Mouse (Mus musculus) layer of hippocampus, adult 2 months (tissue): Measurements from ENCODE around the gene Ndufb6. TPM values are rescaled to one million over a fixed set of nuclear protein-coding genes. Genes with fewer than 3 reads are reported as not detected.

Experiments
- DNase-seq, 2 experiments: peaks; one replicate each; pipeline ENCODE4 v3.0.0; 2022; ENCODE audit warnings: low spot score in 2 of 2
- H3K27ac ChIP-seq: fragments of 200-600 bp; 2 replicates; pipeline ENCODE4 v1.8.1; 2022
- H3K4me3 ChIP-seq: fragments of 200-600 bp; 2 replicates; pipeline ENCODE4 v1.8.1; 2022; ENCODE audit warnings: mild to moderate bottlenecking
- CTCF ChIP-seq: fragments of 200-600 bp; conservative IDR thresholded peaks from 2 replicates; pipeline ENCODE4 v1.8.1; 2022; ENCODE audit warnings: antibody characterized with exemption, mild to moderate bottlenecking, moderate library complexity
- total RNA-seq, 2 experiments: library from RNA; stranded (reverse); gene quantifications; 2 replicates each; pipeline ENCODE4 v1.2.3; 2021

The Ndufb6 gene
- total RNA-seq, 2 experiments from 2014 or later, result 164 to 179 TPM

DNA sequence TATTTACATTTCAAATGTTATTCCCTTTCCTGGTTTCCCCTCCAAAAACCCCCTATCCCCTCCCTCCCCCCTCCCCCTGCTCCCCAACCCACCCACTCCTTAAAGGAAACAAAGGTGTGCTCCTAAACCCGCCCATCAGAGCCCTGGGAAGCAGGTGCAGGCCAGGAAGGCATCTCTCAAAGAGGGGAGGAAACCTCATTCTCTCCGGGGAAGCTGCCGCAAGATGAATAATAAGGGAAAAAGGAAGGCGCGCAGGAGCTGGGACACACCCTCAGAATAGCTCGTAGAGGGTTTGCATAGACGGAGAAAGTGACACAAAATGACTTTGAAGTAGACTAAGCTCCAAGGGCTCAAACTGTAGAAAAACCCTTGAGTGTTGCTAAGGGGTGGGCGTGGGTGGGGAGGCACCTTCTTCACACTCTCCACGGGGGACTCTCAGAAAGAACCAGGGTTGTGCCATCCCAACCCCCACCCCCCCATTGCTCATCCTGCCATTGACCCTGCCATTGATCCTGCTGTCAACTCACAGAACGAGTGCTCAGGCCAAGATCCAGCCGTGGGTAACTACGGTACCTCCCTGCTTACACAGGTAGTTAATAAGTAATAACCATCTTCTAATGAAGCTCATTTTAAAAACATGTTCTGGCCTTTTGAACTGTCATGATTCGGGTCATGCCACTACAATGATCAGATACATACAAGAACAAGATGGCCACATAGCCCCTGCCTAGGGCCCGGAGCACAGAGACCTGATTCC is 58.0 kb downstream of the Ndufb6 start:
- H3K4me3 ChIP-seq, result no peak overlapping the region
- no peak for TF ChIP-seq CTCF
- no peak overlapping the region for H3K27ac ChIP-seq
- no peak for DNase-seq

Other genes starting within 250 kb of the Ndufb6 start
- 10 to 100 TPM; 27.0 to 30.3 TPM for gene Aco1, start 136.3 kb downstream of the Ndufb6 start, total RNA-seq
- gene Ddx58, start 39.6 kb downstream of the Ndufb6 start, total RNA-seq, result 1 to 10 TPM; 4.0 to 5.7 TPM
- gene Smim27, start 9.8 kb downstream of the Ndufb6 start, total RNA-seq, result 10 to 100 TPM; 12.2 to 13.7 TPM
- gene Topors, start 9.6 kb downstream of the Ndufb6 start, total RNA-seq, result 10 to 100 TPM; 18.0 to 19.9 TPM
- gene Tmem215, start 192.8 kb upstream of the Ndufb6 start, total RNA-seq, result 10 to 100 TPM in 1 of 2 experiments, 1 to 10 TPM in 1; 5.9 to 10.1 TPM